Mouse (Mus musculus): Measurements from ENCODE around the gene Sgip1.

DNA sequence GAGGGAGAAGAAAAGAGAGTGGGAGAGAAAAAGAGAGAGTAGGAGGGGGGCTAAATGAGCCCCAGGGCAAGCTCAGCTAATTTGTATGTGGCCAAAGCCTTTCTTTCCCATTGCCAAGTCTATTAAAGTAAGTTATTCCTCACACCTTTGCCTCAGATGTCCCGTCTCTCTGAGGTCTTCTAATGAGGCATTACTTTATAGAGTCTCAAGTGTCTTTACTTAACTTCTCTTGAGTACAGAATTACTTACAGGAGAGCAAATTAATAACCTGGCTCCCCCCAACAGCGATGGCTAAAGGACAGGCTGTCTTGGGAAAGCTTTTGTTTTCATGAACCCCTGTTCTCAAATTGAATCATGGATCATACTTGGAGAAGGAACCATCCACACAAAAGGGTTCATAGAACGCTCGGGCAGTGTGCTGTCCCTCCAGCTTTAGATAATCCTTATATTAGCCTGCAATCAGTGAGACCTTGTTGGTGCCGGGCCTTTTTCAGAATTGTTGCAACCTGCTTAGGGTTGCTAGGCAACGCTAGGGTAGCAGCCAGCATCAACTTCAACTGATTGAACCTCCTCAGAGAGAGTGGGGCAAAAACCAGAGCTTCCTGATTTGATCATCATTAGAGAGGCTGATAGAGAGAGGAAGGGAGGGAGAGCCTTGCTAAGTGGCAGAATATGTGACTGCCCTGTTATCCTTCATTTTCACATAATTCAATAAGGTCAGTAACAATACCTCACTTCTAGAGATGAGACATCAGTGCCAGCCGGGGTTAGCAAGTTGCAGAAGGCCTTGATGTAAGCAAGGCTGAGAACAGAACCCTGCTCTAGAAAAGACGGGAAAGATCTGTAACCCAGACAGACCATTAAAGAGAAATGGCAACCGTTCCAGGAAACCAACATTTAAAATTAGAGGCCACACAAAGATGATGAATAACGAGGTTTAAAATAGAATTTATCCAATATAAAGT is 114.1 kb downstream of the Sgip1 start:
- no peak for TF ChIP-seq CTCF (conservative IDR thresholded peaks at IDR 0.05; ENCODE audit: low read length)
- no peak for TF ChIP-seq NANOG (IDR thresholded peaks at IDR 0.05; ENCODE audit: borderline replicate concordance, low read length)
- no peak for TF ChIP-seq POU5F1 (IDR thresholded peaks at IDR 0.05; ENCODE audit: borderline replicate concordance, low read length)
